Mouse (Mus musculus): ENCODE data around the gene Acoxl.
A peak's percentile ranks its signal among the peaks of the same experiment; 100 is the strongest.

The Acoxl gene

GRCm38 (mm10) chr2:127939206-127939605 lies 100.5 kb downstream of the Acoxl start:
- no peak for DNase-seq (ENCODE audit: low spot score)

GRCm38 (mm10) chr2:127960579-127960978 lies 121.9 kb downstream of the Acoxl start:
- DNase-seq (ENCODE audit: low spot score): peak; percentile 85

DNA sequence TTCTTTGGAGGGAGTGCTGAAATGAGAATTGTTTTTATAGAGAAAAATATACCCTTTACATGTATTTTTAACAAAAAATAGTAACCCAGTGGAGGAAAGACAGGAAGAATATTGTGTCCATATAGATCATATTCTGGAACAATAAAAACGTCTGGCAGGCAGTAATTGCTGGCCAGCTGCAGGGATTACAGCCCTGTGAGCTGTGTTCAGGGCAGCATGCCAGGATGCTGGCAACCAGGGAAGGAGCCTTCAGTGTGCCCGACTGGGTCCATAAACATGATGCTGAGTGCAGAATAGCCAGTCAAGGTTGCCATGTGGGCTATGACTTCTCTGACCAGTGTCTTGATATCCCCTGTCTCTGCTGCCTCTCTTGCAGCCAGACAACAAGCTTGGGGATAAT lies 122.5 kb downstream of the Acoxl start:
- peak; percentile 89 for DNase-seq (ENCODE audit: low spot score)

- peak; percentile 90 for DNase-seq (ENCODE audit: low spot score)
These were observed 123.2 kb downstream of the Acoxl start for GRCm38 (mm10) chr2:127961802-127962433.

GRCm38 (mm10) chr2:127968944-127969343 lies 130.3 kb downstream of the Acoxl start:
- DNase-seq (ENCODE audit: low spot score): no peak

DNA sequence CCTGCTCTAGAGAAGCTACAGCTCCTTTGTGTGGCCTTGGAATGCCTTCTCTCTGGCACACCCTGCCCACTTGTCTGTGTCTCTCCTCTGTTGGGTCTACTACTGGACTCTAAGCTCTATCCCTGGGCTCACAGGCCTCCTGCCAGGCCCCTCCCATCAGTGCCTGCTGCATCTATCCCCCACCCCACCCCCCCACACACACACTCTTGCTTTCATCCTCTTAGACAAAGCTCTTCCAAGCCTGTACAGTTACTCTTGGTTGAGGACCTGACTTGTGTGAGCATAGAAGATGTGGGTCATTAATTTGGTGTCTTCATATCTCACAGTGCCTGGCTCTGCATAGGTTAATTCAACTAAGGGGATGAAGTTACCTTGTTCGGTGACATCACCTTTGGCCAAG lies 137.6 kb downstream of the Acoxl start:
- DNase-seq (ENCODE audit: low spot score): no peak

DNA sequence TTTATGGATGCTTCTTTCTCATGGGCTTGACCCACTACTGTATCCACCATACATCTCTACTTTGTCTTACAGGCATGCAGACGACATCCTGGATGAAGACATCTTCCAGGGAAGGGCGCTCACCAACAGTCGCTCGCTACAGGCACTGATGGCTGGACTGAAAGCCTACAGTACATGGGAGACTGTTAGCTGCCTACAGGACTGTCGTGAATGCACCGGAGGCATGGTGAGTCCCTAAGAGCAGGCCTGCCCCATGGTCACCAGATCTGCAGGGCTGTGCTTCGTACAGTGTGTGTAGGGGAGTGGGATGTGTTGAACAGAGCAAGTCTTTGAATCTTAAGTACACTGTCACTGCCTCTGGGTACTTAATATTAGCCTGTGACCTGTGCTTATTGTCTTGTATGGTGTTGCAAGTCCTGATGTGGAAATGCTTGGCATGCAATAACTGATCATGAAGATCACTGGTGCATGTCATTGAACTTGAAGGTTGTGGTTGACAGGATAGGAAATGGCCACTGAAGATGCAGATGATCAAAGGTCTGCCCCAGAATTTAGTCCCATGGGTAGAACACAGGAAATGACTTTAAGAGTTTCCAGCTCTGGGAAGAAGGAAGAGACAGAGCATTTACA lies 140.0 kb downstream of the Acoxl start:
- DNase-seq (ENCODE audit: low spot score): no peak

DNA sequence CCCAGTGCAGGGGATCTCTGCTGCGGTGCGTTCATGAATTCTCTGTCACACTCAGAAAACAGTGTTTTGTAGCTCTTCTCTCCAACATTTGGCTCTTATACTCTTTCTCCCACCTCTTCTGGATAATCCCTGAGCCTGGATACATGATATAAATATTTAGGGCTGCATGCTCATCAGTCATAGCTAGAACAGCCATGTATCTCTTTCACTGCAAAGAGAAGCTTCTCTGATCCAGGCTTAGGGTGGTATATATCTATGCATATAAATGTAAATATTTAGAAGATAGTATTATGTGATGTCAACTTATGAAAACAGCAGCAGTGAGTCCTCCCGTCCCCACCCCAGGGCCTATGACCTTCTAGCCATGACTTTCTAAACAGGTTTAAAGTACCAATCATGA lies 143.9 kb downstream of the Acoxl start:
- no peak for DNase-seq (ENCODE audit: low spot score)

- DNase-seq (ENCODE audit: low spot score): no peak
These were observed 144.6 kb downstream of the Acoxl start for GRCm38 (mm10) chr2:127983301-127983700.

GRCm38 (mm10) chr2:127983981-127984380 lies 145.3 kb downstream of the Acoxl start:
- no peak for DNase-seq (ENCODE audit: low spot score)

DNA sequence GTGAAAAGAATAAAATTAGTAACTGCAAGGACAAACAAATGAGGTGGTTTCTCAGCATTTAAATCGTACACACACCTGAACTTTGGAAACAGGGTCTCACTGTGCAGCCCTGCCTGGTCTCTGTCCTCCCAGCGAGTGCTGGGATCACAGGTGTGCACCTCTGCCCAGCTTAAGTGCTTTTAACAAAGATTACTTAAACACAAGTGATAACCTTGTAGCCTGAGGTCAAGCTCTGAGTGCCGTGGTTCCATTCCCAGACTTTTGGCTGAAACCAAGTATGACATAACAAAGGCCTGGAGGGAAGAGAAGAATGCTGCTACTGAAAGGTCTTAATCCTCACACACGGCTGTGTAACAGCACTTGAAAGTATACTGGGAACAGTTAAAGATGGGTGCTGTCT lies 149.0 kb downstream of the Acoxl start:
- DNase-seq (ENCODE audit: low spot score): no peak

DNA sequence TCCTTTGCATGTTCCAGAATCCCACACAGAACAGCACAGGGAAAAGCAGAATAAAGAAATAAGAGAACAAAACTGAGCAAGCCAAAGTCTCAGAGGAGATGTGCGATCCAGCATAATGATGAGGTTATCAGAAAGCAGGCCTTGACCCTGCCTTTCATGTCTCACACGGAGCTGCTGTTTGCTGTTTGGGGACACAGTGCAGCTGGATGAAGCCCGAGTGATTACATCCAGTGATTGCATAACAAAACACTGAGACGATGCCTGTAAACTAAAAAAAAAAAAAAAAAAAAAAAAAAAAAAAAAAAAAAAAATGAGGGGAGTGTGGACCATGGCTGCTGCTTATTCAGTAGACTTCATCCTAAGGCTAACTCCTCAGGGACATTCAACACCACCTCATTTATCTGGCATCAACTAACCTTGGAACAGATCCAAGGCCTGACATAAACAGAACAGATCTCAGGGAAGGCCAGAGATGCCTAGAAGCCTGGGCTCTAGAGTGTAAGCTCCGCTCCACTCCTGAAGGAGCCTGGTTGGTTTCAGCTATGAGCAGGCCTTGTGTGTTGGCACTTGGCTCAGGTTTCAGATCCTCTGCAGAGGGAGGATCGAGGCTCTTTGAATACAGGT lies 152.3 kb downstream of the Acoxl start:
- peak; percentile 93 for DNase-seq (ENCODE audit: low spot score)

DNA sequence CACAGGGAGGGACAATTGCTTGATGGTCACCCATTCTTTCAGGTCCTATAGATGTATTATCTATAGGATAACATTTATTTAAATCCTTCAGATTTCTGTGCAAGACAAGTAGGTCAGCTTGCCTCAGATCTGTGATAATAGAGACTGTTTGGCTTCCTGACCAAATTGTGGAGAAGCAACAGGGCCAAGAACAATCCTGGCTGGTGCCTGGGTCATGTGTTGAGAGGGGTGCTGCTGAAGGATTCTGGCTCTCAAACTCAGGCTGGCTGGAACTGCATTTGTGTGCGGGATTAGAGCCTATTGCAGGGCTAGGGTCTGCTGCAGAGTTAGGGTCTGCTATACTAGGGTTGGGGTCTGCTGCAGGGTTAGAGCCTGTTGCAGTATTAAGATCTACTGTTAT lies 153.0 kb downstream of the Acoxl start:
- DNase-seq (ENCODE audit: low spot score): no peak

DNA sequence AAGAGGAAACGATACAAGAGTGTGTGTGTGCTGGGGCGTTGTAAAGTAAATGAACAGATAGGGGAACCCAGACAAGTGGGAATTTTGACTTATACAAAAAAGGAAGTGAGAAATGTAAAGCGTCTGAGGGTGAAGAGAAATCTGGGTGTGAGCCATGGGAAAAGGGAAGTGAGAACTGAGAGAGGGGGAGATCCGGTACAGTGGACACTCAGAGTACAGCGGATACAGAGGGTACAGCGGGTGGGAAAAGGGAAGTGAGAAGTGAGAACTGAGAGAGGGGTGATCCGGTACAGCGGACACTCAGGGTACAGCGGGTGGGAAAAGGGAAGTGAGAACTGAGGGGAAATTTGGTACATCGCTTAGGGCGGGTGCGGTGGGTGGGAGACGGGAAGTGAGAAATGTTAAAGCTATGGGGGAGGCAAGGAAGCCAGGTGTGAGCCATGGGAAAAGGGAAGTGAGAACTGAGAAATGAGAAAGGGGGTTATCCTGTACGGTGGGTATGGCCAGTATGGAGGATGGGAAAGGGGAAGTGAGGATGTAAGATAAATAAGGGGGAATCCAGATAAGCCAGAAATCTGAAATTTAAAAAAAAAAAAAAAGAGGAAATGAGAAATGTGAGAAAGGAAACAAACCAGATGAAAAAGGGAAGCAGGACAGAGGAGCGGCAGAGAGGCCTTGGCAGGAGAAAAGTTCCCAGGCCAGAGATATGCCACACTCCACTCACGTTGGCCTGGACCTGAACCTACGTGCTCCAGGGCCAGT lies 170.2 kb downstream of the Acoxl start:
- DNase-seq (ENCODE audit: low spot score): no peak

GRCm38 (mm10) chr2:128014613-128015012 lies 175.9 kb downstream of the Acoxl start:
- DNase-seq (ENCODE audit: low spot score): no peak

GRCm38 (mm10) chr2:128015602-128016001 lies 176.9 kb downstream of the Acoxl start:
- no peak for DNase-seq (ENCODE audit: low spot score)

GRCm38 (mm10) chr2:128020039-128020907 lies 181.6 kb downstream of the Acoxl start:
- DNase-seq (ENCODE audit: low spot score): peak; percentile 73

DNA sequence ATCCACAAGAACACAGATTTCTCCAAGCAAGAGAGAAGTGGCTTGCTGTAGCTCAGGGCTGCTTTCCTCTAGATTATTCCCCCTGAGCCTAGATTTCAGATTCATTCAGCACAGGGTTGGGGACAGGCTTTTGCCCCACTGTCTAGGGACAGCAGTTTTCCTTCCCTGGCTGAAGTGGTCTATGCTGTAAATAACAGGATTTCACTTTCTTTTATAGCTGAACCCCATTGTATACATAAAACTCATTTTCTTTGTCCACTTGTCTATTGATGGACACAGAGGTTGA lies 182.2 kb downstream of the Acoxl start:
- no peak for DNase-seq (ENCODE audit: low spot score)

GRCm38 (mm10) chr2:128023855-128024254 lies 185.2 kb downstream of the Acoxl start:
- peak; percentile 38 for DNase-seq (ENCODE audit: low spot score)

GRCm38 (mm10) chr2:128027696-128028095 lies 189.0 kb downstream of the Acoxl start:
- DNase-seq (ENCODE audit: low spot score): no peak

- no peak for DNase-seq (ENCODE audit: low spot score)
These were observed 191.3 kb downstream of the Acoxl start for GRCm38 (mm10) chr2:128029968-128030367.

DNA sequence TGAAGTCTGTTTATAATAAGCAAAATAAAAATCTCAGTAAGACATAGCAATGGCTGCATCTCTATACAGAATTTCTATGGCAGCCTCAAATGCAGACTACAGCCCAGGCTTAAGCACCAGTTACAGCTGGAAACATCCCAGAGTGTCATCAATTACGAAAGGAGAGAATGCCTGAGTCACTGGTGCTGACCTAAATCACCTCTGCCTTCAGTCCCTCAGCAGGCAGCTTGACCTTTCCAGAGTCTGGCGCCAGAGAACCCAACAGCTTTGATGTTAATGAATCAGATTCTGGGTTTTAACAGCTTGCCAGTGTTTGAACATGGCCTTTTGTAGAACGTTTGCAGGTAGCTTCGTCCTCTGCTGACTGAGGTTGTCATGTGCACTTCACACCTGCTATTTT lies 193.4 kb downstream of the Acoxl start:
- DNase-seq (ENCODE audit: low spot score): peak; percentile 40

All from MN1 (cell line).